Mouse (Mus musculus): ENCODE measurements around the gene Ccar1.
A peak's percentile ranks its signal among the peaks of the same experiment; 100 is the strongest.
"Not testable (repeated sequence)": the region's sequence is repeated elsewhere in the genome, so short reads cannot be mapped to it uniquely, and the experiment has no call there.

Gene Ccar1

GRCm38 (mm10) chr10:62725771-62726687, 66.1 kb downstream of the Ccar1 start, which contains the start of gene Stox1:
Stox1 (minus strand) TSS chr10:62726128.
- DNase-seq (ENCODE audit: low read depth, low spot score): peak; percentile 40

DNA sequence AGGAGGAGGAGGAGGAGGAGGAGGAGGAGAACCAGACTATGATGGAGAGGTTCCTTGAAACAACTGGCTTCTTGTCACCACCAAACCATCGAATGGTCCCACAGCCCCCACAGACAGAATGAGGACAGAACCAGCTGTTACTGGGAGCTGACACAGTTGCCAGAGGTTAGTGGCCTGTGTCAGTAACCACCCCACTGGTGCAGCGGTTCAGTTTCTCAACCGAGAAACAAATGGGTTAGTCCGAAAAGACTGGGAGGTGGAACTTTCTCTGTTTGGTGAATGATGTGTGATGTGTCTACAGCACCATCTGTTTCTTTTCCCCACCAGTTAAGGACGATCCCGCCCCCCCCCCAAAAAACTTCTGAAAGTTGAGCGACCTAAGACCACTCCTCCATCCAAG, 67.2 kb downstream of the Ccar1 start:
- DNase-seq (ENCODE audit: low read depth, low spot score): no peak

GRCm38 (mm10) chr10:62722701-62723100, 69.4 kb downstream of the Ccar1 start:
- DNase-seq (ENCODE audit: low read depth, low spot score): no peak

GRCm38 (mm10) chr10:62720574-62720973, 71.5 kb downstream of the Ccar1 start:
- DNase-seq (ENCODE audit: low read depth, low spot score): not testable (repeated sequence)

DNA sequence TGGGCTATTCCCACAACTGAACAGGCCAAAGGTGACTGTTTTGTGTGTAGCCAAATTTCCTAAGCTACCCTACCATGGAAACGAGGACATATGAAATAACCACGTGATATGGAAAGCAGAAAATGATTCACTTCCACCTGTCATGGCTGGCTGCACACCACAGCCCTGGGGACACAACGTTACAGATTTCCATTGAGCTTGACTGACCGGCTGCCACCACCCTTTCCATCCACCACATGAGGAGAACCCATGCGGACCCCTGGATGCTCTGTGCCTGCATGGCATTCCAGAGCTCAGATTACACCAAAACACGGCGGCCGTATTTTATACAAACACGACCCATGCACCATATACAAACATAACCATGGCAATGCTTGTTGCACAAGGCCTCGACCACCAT, 78.6 kb downstream of the Ccar1 start:
- DNase-seq (ENCODE audit: low read depth, low spot score): no peak

DNA sequence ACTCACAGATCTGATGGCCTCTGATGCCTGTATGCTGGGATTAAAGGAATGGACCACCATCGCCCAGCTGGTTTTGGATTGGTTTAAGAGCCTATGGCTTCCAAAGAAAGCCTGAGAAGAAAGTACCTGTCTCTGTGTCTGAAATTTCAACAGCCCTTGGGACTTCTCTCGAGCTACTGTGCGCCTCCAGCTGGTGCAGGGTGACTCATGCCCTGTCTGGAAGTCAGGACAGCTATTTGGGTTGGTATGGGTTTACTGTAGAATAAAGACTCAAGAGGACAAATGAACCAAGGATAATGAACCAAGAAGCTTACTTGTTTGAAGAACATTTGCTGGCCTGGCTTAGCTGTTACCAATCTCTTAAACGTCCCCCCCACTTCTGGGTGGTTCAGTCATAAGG, 88.5 kb downstream of the Ccar1 start:
- DNase-seq (ENCODE audit: low read depth, low spot score): no peak

- no peak for DNase-seq (ENCODE audit: low read depth, low spot score)
Measured at GRCm38 (mm10) chr10:62702436-62702835, 89.7 kb downstream of the Ccar1 start.

Measured in embryo, embryonic 11.5 days (tissue).